Mouse (Mus musculus) B cell, adult 2 months (primary cell): Measurements from ENCODE around the gene Lman2.

ENCODE experiments used
- DNase-seq, 2 experiments: peaks; one replicate each; pipeline ENCODE4 v3.0.0; 2022

The Lman2 gene

DNA sequence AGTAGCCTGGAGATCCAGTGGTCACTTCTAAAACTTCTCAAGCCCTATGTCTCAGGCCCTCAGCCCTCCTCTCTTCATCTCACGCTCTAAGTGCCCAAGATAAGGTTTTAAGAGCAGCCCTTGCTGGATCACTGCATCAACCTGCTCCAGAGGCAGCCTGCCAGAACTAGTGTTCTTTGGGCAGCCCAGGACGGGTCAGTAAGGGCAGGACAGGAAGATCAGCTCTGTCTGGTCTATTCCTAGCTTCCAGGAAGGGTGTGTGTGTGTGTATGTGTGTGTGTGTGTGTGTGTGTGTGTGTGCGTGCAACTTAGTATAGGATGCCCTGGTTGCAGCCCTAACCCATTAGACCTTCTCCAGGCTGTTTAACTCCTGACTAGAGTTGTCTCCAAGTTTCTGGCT is 7.7 kb upstream of the Lman2 start:
- no peak for DNase-seq

GRCm38 (mm10) chr13:55369531-55370114 is 7.0 kb upstream of the Lman2 start, which contains the start of gene Rgs14:
Gene Rgs14, plus strand, starts transcription at chr13:55369732.
- peak; percentile 77 to 78 for DNase-seq

DNA sequence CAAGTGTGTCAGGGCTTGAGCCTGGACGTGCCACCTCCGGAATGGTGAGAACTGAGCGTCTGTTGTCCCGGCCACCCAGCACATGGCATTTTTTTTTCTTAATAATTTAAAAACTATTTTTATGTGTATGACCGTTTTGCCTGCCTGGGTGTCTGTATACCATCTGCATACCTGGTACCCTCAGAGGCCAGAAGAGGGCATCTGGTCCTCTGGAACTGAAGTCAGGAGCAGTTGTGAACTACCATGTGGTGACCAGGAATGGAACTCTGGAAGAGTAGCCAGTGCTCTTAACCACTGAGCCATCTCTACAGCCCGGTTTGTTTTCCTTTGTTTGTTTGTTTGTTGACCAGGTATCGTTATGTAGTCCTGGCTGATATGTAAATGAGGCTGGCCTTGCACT is 5.8 kb upstream of the Lman2 start:
- DNase-seq = no peak

DNA sequence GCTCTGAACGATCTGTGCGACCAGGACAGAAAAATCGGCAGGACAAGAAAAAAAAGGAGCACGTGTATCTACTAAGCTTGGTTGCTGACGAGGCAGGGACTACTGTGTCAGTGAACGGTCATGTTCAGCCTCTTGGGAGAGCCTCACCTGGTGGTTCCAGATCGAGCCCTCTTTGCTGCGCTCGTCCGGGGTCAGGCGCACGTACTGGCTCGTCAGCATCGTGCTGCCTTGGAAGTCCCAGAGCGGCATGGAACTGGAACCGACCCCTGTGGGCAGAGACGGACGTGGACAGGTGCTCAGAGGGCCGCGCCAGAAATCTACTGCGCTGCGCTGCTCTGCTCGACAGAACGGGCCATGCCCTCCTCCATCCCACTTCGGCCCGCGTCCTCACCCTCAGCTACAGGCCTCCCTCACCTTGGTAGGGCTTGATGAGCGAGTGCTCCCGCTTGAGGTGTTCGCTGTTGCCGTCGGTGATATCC is 570 bp downstream of the Lman2 start:
- DNase-seq = no peak

DNA sequence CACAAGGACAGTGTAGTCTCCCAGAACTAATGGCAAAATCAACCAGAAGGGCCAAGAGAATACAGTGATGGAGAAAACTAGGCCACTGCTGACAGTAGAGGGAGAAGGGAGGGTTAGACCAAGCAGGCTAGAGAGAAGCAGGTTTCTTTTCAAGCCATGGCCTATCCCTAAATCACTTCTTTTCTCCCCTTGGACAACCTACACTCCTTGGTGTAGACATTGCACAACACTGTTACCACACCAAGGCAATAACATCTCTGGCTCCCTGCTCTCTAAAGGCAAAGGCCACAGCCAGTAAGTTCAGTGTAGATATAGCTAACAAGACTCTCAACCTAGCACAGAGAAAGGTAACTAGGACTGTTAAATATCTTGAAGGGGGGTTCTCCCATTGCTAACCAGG is 1.4 kb downstream of the Lman2 start:
- no peak for DNase-seq

DNA sequence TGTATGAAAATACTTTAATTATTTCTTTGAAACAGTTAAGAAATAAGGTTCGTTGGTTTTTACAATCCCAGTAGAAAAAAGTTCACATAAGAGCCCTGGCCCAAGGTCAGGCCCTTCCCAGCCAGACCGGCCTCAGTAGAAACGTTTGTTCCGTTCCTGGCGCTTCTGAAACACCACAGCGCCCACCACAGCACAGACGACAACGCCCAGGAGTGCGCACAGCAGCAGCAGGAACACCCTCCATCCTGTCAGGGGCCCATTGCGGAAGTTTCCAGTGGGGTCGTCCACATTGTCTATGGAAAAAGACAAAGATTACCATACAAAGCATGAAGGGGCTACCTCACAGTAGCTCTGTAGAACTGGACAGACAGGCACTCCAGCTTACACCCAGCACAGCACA is 15.8 kb downstream of the Lman2 start:
- no peak for DNase-seq

DNA sequence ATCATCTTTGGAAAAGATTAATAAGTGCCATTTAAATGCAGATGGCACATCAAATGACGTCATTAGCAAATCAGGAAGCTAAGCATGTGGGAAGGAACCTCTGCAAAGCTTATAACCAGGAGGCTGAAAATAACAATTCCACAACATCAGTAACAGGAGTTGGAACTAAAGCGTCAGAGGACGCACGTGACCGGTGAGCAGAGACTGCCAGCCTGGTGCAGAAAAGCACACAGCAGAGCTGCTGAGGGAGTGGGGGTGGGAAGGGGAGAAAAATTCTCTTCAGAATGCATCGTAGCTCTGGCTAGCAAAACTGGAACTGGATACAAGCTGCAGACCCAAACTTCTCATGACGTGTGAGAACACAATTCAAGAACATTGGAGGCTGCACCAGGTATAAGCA is 18.3 kb downstream of the Lman2 start:
- no peak for DNase-seq

- no peak for DNase-seq
These were observed 20.1 kb downstream of the Lman2 start for GRCm38 (mm10) chr13:55342469-55342868.

- DNase-seq = no peak
These were observed 23.3 kb downstream of the Lman2 start for GRCm38 (mm10) chr13:55339259-55339658.

- no peak for DNase-seq
These were observed 24.2 kb downstream of the Lman2 start for GRCm38 (mm10) chr13:55338131-55339054.

DNA sequence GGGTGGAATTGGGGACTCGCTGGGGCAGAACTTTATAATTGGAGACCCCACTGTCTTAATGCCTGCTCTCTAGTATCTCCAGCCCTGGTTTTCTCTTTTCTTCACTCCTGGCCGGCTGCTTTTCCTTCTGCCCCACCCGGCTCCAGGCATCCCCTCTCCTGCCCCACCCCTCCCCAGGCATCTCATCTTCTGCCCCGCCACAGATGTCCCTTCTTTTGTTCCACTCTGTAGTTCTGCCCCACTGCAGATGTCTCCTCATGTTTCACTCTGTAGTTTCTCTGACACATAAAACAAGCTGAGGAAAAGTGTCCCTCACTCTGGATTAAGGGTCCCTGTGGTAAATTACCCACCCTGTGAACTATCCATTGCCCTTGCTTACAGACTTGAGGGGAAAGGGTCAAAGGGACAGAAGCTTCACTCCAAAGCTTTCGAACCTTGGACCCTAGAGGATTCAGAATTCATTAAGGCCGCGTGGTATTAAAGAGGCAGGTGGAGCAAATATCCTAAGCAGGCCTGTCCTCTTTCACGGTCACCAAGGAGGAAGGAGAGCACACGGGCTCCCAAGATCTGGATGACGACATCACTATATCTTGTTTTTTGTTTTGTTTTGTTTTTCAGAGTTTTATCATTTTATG is 25.1 kb downstream of the Lman2 start:
- no peak for DNase-seq

GRCm38 (mm10) chr13:55335701-55336100 is 26.9 kb downstream of the Lman2 start:
- no peak for DNase-seq

DNA sequence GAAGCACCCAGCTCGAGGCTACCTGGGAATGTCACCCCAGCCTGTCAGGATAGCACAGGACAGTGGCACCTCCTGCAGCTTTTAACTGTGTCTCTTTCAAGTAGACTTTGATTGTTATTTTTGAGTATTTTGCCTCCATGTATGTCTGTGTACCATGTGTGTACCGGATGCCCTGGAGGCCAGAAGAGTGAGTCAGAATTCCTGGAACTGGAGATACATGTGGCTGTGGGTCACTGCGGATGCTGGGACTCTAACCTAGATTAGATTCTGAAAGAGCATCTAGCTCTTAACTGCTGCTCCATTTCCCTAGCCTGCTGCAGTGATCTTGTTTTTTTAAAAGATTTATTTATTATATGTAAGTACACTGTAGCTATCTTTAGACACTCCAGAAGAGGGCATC is 30.3 kb downstream of the Lman2 start:
- no peak for DNase-seq

- no peak for DNase-seq
These were observed 31.8 kb downstream of the Lman2 start for GRCm38 (mm10) chr13:55330567-55331400.

DNA sequence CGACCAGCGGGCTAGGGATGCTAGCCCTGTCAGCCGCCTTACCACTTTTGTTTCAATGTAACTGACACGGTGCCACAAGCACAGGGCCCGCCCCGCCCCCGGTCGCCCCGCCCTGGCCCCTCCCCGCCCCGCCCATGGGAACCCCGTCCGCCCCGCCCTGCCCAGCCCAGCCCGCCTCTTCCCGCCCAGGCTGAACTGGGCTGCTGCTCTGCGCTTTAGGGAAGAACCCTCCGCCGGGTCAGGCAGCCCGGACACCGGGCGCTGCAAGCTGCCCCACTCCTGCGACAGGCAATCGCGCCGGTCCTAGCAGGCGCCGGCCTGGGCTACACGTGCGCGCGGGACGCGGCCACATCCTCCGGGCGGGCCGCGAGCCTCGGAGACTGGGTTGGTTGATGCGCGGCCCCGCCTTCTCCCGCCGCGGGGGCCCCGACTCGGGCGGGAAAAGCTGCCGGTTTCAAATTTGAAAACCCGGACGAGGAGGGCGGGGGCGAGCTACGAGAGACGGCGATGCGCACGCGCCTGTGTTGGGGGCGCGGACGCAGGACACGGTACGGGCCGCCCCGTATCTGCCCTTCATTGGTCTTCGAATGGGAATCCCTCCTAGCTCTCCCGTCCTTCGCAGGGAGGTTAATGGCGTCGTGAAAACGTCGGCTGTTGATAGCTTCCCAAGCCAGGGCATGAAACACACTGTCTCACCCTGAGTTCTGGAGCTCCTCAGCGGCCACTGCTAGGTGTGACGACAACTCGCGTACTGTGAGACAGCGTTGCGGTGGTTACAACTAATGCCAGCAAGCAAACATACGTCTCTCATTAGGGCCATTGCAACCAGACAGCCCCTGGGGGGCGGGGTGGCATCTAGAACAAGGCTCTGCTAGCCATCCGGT is 32.7 kb downstream of the Lman2 start, which contains the start of gene Mxd3:
TSS of gene Mxd3 (minus strand) at position 141 of the 884 bp plus-strand sequence.
- peak; percentile 82 to 89 for DNase-seq

GRCm38 (mm10) chr13:55329109-55329682 is 33.4 kb downstream of the Lman2 start:
- DNase-seq = peak; percentile 41 to 42

- DNase-seq = no peak
These were observed 33.9 kb downstream of the Lman2 start for GRCm38 (mm10) chr13:55328641-55329040.

- DNase-seq = no peak
These were observed 34.4 kb downstream of the Lman2 start for GRCm38 (mm10) chr13:55328171-55328570.

- DNase-seq = peak; percentile 93 to 94
These were observed 35.0 kb downstream of the Lman2 start for GRCm38 (mm10) chr13:55327633-55328032.

DNA sequence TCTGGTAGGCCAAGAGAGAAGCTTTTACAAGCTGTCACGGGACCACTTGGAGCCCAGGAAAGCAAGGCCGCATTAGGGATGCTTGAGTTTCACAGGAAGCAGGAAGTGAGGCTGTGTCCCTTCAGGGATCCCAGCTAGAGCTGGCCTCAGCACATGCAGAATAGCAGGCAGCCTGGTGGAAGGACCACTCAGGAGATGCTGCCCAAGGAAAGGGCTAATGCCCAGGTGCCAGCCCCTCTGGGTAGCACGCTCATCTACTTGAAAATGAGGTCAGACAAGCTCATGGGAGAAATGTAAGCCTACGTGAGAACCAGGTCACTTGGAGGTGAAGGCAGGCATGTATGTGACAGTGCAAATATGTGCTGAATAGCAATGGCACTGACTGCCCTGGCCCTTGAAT is 35.4 kb downstream of the Lman2 start:
- no peak for DNase-seq

DNA sequence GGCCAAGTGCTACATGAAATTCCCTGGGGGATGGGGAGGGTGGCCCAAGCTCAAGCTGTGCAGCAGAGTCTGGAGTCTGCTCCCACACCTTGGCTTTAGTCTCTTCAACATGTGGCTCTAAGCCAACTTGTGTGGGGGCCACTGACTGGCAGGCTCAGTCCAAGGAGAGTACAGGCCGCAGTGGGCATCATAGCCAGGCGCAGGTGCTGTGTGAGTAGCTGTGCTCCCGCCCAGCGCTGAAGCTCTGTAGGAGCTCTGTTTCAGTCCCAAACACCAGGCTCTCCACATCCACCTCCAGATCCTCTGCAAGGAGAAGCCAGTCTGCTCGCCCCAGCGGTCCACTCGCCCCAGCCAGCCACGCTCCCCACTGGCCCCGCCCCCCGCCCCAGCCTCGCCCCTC is 37.0 kb downstream of the Lman2 start:
- no peak for DNase-seq
